Mouse (Mus musculus): Measurements from ENCODE around the gene Arcn1. TPM values are rescaled to one million over a fixed set of nuclear protein-coding genes. Genes with fewer than 3 reads are reported as not detected.
A peak's percentile ranks its signal among the peaks of the same experiment; 100 is the strongest.

The Arcn1 gene
- polyA plus RNA-seq (2015; fragmentation: Nextera tagmentation; extraction: Ambion mirVana), result 98.1 TPM in 2 replicates

DNA sequence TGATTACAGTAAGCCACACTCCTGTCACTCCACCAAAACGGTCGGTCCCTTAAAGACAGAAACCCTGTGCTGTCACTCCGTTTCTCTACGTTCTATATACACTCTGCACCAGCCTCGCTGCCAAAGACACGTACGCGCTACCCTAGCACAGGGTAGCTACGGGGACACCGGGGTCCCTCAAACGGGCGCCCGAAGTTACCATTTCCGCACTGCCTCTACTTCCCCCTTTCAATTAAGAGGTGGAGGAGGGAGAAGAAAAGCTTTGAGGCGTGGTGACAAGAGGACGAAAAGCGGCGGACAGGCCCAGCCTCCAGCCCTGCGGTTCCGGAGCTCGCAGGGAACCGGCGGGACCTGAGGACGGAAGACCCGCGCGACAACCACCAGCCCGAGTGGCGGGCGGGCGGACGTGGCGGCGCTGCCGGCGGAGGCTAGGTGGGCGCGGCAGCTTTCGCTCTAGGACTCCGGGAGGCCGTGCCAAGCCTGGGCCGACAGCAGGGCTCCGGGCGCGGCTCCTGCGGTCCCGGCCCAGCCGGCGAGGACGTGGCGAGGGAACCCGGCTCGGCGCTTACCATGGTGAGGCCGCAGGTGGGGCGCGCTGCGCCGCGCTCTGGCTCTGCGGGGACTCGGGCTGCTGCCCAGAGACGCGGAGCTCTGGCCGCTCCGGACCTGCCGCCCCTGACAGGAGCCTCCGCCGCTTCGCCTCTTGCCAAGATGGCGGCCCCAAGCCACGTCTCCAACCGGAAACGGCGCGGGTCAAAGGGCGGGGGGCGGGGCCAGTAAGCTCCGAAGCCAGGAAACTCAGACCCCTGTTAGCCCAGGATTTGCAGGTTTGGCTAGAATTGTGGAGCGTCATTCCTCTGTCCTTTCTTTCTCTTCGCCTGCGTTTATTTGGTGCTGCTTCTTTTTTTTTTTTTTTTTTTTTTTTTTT, at the start of gene Arcn1, which contains the start of gene Ift46:
Gene Arcn1, minus strand, starts transcription at position 745 of the 928 bp plus-strand sequence.
Gene Ift46, plus strand, starts transcription at position 808 of the 928 bp plus-strand sequence.
- under 1% methylated on average over 72 of the region's 82 CpGs for WGBS
- no peaks in the 10 kb centered on the region for H3K4me1 ChIP-seq (replicated peaks; ENCODE audit: control insufficient read depth, insufficient read depth)
- H3K9ac ChIP-seq (ENCODE audit: low read length), result peak within 1 kb of the TSS; percentile 99
- H3K4me3 ChIP-seq (ENCODE audit: low read depth, low read length), result peak within 1 kb of the TSS; percentile 98
- H3K9me3 ChIP-seq (ENCODE audit: control insufficient read depth, low read length), result no peaks in the 10 kb centered on the region
- H3K36me3 ChIP-seq (ENCODE audit: control insufficient read depth, insufficient read depth, low read length), result no peaks in the 10 kb centered on the region
- peak within 1 kb of the TSS; percentile 98 for H3K27ac ChIP-seq (replicated peaks)
- H3K27me3 ChIP-seq (ENCODE audit: control insufficient read depth, insufficient read depth, low read length), result no peaks in the 10 kb centered on the region
- DNase-seq (ENCODE audit: low spot score) (peak; percentile 94), ATAC-seq (ENCODE audit: low FRiP score, low TSS enrichment) (peak; percentile 88)
- TF ChIP-seq CTCF (IDR thresholded peaks at IDR 0.05; ENCODE audit: low read depth) (no peak; the same call in 1 of the 2 replicates), EP300 (optimal IDR thresholded peaks at IDR 0.05) (peak; percentile 27)
- H3K4me2 ChIP-seq (replicated peaks; ENCODE audit: low read depth), result peak within 1 kb of the TSS; percentile 55

- TF ChIP-seq CTCF (IDR thresholded peaks at IDR 0.05; ENCODE audit: low read depth) (no peak), EP300 (optimal IDR thresholded peaks at IDR 0.05) (no peak)
- no peak overlapping the region for H3K4me2 ChIP-seq (replicated peaks; ENCODE audit: low read depth)
- no peak overlapping the region for H3K9ac ChIP-seq (ENCODE audit: low read length)
- no peak for ATAC-seq (ENCODE audit: low FRiP score, low TSS enrichment)
- H3K27ac ChIP-seq (replicated peaks), result no peak overlapping the region
- WGBS, result 91% methylated on average over 8 of the region's 8 CpGs
- no peak for DNase-seq (ENCODE audit: low spot score)
- H3K4me1 ChIP-seq (replicated peaks; ENCODE audit: control insufficient read depth, insufficient read depth), result no peaks in the 10 kb centered on the region
- no peaks in the 10 kb centered on the region for H3K9me3 ChIP-seq (ENCODE audit: control insufficient read depth, low read length)
- H3K36me3 ChIP-seq (ENCODE audit: control insufficient read depth, insufficient read depth, low read length), result peaks cover 64% of the 10 kb centered on the region
- no peak overlapping the region for H3K4me3 ChIP-seq (ENCODE audit: low read depth, low read length)
- H3K27me3 ChIP-seq (ENCODE audit: control insufficient read depth, insufficient read depth, low read length), result no peaks in the 10 kb centered on the region
Observed at GRCm38 (mm10) chr9:44814179-44814578, 46.5 kb upstream of the Arcn1 start.

DNA sequence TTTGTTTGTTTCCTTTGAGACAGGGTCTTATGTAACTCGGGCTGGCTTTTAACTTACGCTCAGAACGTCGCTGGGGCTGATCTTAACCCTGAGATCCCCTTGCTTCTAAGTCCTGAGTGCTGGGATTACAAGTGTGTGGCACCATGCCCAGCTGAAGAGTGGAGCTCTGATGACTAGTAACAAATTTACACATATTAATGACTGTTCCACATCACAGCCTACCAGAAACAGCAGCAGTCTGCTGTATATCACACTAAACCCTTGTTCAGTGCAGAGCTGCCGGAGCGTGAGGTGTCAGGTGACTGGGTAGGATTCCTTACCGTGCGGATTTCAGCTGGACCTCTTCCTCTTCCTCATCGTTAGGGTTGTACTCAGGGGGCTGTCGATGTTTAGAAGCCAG, 42.7 kb upstream of the Arcn1 start:
- Histone ChIP-seq H3K27me3 (ENCODE audit: control insufficient read depth, insufficient read depth, low read length) (no peaks in the 10 kb centered on the region), H3K9me3 (ENCODE audit: control insufficient read depth, low read length) (no peaks in the 10 kb centered on the region), H3K4me3 (ENCODE audit: low read depth, low read length) (no peak overlapping the region), H3K4me1 (replicated peaks; ENCODE audit: control insufficient read depth, insufficient read depth) (no peaks in the 10 kb centered on the region), H3K4me2 (replicated peaks; ENCODE audit: low read depth) (no peak overlapping the region), H3K36me3 (ENCODE audit: control insufficient read depth, insufficient read depth, low read length) (peaks cover 61% of the 10 kb centered on the region), H3K9ac (ENCODE audit: low read length) (no peak overlapping the region), H3K27ac (replicated peaks) (no peak overlapping the region)
- 86% methylated on average over 10 of the region's 10 CpGs for WGBS
- ATAC-seq (ENCODE audit: low FRiP score, low TSS enrichment) (no peak), DNase-seq (ENCODE audit: low spot score) (no peak)
- TF ChIP-seq CTCF (IDR thresholded peaks at IDR 0.05; ENCODE audit: low read depth), result no peak
- no peak for TF ChIP-seq EP300 (optimal IDR thresholded peaks at IDR 0.05)

DNA sequence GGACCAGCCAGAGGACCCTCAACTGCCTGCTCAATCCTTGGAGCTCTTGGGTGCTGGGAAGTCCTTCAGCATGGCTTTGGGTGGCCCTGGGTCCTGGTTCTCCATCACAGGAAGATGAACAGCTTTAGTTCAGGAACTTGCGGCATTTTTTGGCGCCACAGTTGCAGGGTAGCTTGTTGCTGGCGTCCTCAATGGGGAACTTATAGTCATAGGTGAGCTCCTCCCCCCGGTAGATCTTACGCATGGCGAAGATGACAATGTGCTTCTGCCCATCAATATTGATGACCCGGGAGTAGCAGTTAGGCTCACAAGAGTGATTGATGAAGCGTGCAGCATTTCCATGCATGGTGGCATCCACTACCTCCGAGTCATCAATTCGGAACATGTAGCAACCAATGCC, 40.1 kb upstream of the Arcn1 start:
- TF ChIP-seq CTCF (IDR thresholded peaks at IDR 0.05; ENCODE audit: low read depth) (no peak), EP300 (optimal IDR thresholded peaks at IDR 0.05) (no peak)
- 88% methylated on average over 10 of the region's 10 CpGs for WGBS

DNA sequence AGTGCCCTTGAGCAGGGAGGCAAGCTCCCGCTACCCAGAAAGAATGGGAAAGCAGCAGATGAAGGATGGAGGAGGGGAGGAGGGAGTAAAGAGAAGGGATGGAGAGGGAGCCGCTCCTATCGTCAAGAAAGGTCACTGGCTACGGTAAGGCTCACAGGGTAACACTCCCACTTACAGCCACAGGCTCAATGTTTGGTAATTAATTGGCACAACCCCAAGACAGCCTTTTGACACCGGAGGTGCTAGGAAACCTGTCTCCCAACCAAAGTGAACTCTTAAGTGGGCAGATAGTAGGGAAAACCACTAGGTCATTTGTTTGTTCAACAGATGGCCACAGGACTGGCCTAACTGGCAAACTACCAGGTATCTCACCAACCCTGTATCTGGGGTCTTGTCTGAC, 39.5 kb upstream of the Arcn1 start:
- no peak overlapping the region for H3K4me3 ChIP-seq (ENCODE audit: low read depth, low read length)
- no peak overlapping the region for H3K27ac ChIP-seq (replicated peaks)
- H3K9me3 ChIP-seq (ENCODE audit: control insufficient read depth, low read length), result no peaks in the 10 kb centered on the region
- WGBS, result 64% methylated on average over 5 of the region's 5 CpGs
- H3K4me1 ChIP-seq (replicated peaks; ENCODE audit: control insufficient read depth, insufficient read depth), result no peaks in the 10 kb centered on the region
- H3K27me3 ChIP-seq (ENCODE audit: control insufficient read depth, insufficient read depth, low read length), result no peaks in the 10 kb centered on the region
- peaks cover 43% of the 10 kb centered on the region for H3K36me3 ChIP-seq (ENCODE audit: control insufficient read depth, insufficient read depth, low read length)
- DNase-seq (ENCODE audit: low spot score) (no peak), ATAC-seq (ENCODE audit: low FRiP score, low TSS enrichment) (no peak)
- no peak overlapping the region for H3K4me2 ChIP-seq (replicated peaks; ENCODE audit: low read depth)
- TF ChIP-seq EP300 (optimal IDR thresholded peaks at IDR 0.05) (no peak), CTCF (IDR thresholded peaks at IDR 0.05; ENCODE audit: low read depth) (no peak)
- H3K9ac ChIP-seq (ENCODE audit: low read length), result no peak overlapping the region

More for the DNA sequence above, 40.1 kb upstream of the Arcn1 start:
- no peak overlapping the region for H3K27ac ChIP-seq (replicated peaks)
- no peaks in the 10 kb centered on the region for H3K9me3 ChIP-seq (ENCODE audit: control insufficient read depth, low read length)
- ATAC-seq (ENCODE audit: low FRiP score, low TSS enrichment) (no peak), DNase-seq (ENCODE audit: low spot score) (no peak)
- H3K4me1 ChIP-seq (replicated peaks; ENCODE audit: control insufficient read depth, insufficient read depth), result no peaks in the 10 kb centered on the region
- no peaks in the 10 kb centered on the region for H3K27me3 ChIP-seq (ENCODE audit: control insufficient read depth, insufficient read depth, low read length)
- no peak overlapping the region for H3K4me2 ChIP-seq (replicated peaks; ENCODE audit: low read depth)
- H3K4me3 ChIP-seq (ENCODE audit: low read depth, low read length), result no peak overlapping the region
- peaks cover 44% of the 10 kb centered on the region for H3K36me3 ChIP-seq (ENCODE audit: control insufficient read depth, insufficient read depth, low read length)
- H3K9ac ChIP-seq (ENCODE audit: low read length), result no peak overlapping the region

GRCm38 (mm10) chr9:44805536-44805935, 37.9 kb upstream of the Arcn1 start:
- H3K27ac ChIP-seq (replicated peaks), result no peak overlapping the region
- no peaks in the 10 kb centered on the region for H3K27me3 ChIP-seq (ENCODE audit: control insufficient read depth, insufficient read depth, low read length)
- no peak for ATAC-seq (ENCODE audit: low FRiP score, low TSS enrichment)
- TF ChIP-seq CTCF (IDR thresholded peaks at IDR 0.05; ENCODE audit: low read depth) (no peak), EP300 (optimal IDR thresholded peaks at IDR 0.05) (no peak)
- no peaks in the 10 kb centered on the region for H3K9me3 ChIP-seq (ENCODE audit: control insufficient read depth, low read length)
- no peak for DNase-seq (ENCODE audit: low spot score)
- H3K4me3 ChIP-seq (ENCODE audit: low read depth, low read length), result no peak overlapping the region
- H3K9ac ChIP-seq (ENCODE audit: low read length), result no peak overlapping the region
- whole genome bisulfite sequencing, result 93% methylated on average over 5 of the region's 5 CpGs
- no peaks in the 10 kb centered on the region for H3K4me1 ChIP-seq (replicated peaks; ENCODE audit: control insufficient read depth, insufficient read depth)
- H3K4me2 ChIP-seq (replicated peaks; ENCODE audit: low read depth), result no peak overlapping the region
- H3K36me3 ChIP-seq (ENCODE audit: control insufficient read depth, insufficient read depth, low read length), result peaks cover 36% of the 10 kb centered on the region
